Mouse (Mus musculus): Measurements from ENCODE around the gene Pex11a. TPM values are rescaled to one million over a fixed set of nuclear protein-coding genes. Genes with fewer than 3 reads are reported as not detected.

Pex11a gene
- polyA plus RNA-seq, 1 experiment from 2014 or later: 9.4 TPM

GRCm38 (mm10) chr7:79736511-79736910 is 6.4 kb downstream of the Pex11a start:
- Histone ChIP-seq H3K9ac (ENCODE audit: low read length) (no peak overlapping the region), H3K4me1 (ENCODE audit: control insufficient read depth in 2 of 2, insufficient read depth in 2 of 2, low read length in 2 of 2) (no peaks in the 10 kb centered on the region), H3K4me2 (ENCODE audit: low read length) (no peak overlapping the region), H3K27ac (replicated peaks in 1 of 2; ENCODE audit: control insufficient read depth in 1 of 2, insufficient read depth in 1 of 2, low read depth in 2 of 2, low read length in 2 of 2) (no peak overlapping the region), H3K9me3 (ENCODE audit: control insufficient read depth, low read length) (no peaks in the 10 kb centered on the region), H3K36me3 (ENCODE audit: control insufficient read depth, insufficient read depth, low read length) (peaks cover 13% of the 10 kb centered on the region), H3K27me3 (ENCODE audit: control insufficient read depth, insufficient read depth, low read length) (no peaks in the 10 kb centered on the region; the same call in 1 of the 2 replicates), H3K4me3 (ENCODE audit: control insufficient read depth in 1 of 2, insufficient read depth in 1 of 2, low read depth in 1 of 2, low read length in 2 of 2) (no peak overlapping the region)
- ATAC-seq (ENCODE audit: insufficient number of reproducible peaks, insufficient read depth, low FRiP score, low read depth): no peak
- WGBS: 87% methylated on average over 14 of the region's 14 CpGs

GRCm38 (mm10) chr7:79734563-79734962 is 8.4 kb downstream of the Pex11a start:
- H3K27me3 ChIP-seq (ENCODE audit: control insufficient read depth, insufficient read depth, low read length): no peaks in the 10 kb centered on the region; the same call in 1 of the 2 replicates
- 76% methylated on average over 8 of the region's 8 CpGs for WGBS
- H3K9me3 ChIP-seq (ENCODE audit: control insufficient read depth, low read length): no peaks in the 10 kb centered on the region
- H3K4me3 ChIP-seq (ENCODE audit: control insufficient read depth in 1 of 2, insufficient read depth in 1 of 2, low read depth in 1 of 2, low read length in 2 of 2): no peak overlapping the region
- H3K36me3 ChIP-seq (ENCODE audit: control insufficient read depth, insufficient read depth, low read length): peaks cover 13% of the 10 kb centered on the region
- no peak overlapping the region for H3K9ac ChIP-seq (ENCODE audit: low read length)
- no peak for ATAC-seq (ENCODE audit: insufficient number of reproducible peaks, insufficient read depth, low FRiP score, low read depth)
- no peak overlapping the region for H3K27ac ChIP-seq (replicated peaks in 1 of 2; ENCODE audit: control insufficient read depth in 1 of 2, insufficient read depth in 1 of 2, low read depth in 2 of 2, low read length in 2 of 2)
- H3K4me1 ChIP-seq (ENCODE audit: control insufficient read depth in 2 of 2, insufficient read depth in 2 of 2, low read length in 2 of 2): no peaks in the 10 kb centered on the region
- H3K4me2 ChIP-seq (ENCODE audit: low read length): no peak overlapping the region

GRCm38 (mm10) chr7:79732622-79733021 is 10.3 kb downstream of the Pex11a start, which contains the start of gene Plin1:
Gene Plin1, minus strand, starts transcription at chr7:79732903.
- Histone ChIP-seq H3K9ac (ENCODE audit: low read length) (no peak within 1 kb of the TSS), H3K9me3 (ENCODE audit: control insufficient read depth, low read length) (no peaks in the 10 kb centered on the region), H3K27me3 (ENCODE audit: control insufficient read depth, insufficient read depth, low read length) (peaks cover 4% of the 10 kb centered on the region; the same call in 1 of the 2 replicates), H3K4me3 (ENCODE audit: control insufficient read depth in 1 of 2, insufficient read depth in 1 of 2, low read depth in 1 of 2, low read length in 2 of 2) (no peak within 1 kb of the TSS), H3K4me2 (ENCODE audit: low read length) (no peak within 1 kb of the TSS), H3K36me3 (ENCODE audit: control insufficient read depth, insufficient read depth, low read length) (peaks cover 12% of the 10 kb centered on the region), H3K27ac (replicated peaks in 1 of 2; ENCODE audit: control insufficient read depth in 1 of 2, insufficient read depth in 1 of 2, low read depth in 2 of 2, low read length in 2 of 2) (no peak within 1 kb of the TSS), H3K4me1 (ENCODE audit: control insufficient read depth in 2 of 2, insufficient read depth in 2 of 2, low read length in 2 of 2) (no peaks in the 10 kb centered on the region)
- 53% methylated on average over 4 of the region's 4 CpGs for WGBS
- no peak for ATAC-seq (ENCODE audit: insufficient number of reproducible peaks, insufficient read depth, low FRiP score, low read depth)

- Histone ChIP-seq H3K27ac (replicated peaks in 1 of 2; ENCODE audit: control insufficient read depth in 1 of 2, insufficient read depth in 1 of 2, low read depth in 2 of 2, low read length in 2 of 2) (no peak overlapping the region), H3K4me2 (ENCODE audit: low read length) (no peak overlapping the region), H3K9ac (ENCODE audit: low read length) (no peak overlapping the region), H3K27me3 (ENCODE audit: control insufficient read depth, insufficient read depth, low read length) (peaks cover 4% of the 10 kb centered on the region; the same call in 1 of the 2 replicates), H3K9me3 (ENCODE audit: control insufficient read depth, low read length) (no peaks in the 10 kb centered on the region), H3K36me3 (ENCODE audit: control insufficient read depth, insufficient read depth, low read length) (0 out of 2 replicates have a peak, but pooled peaks cover 6% of the 10 kb centered on the region), H3K4me1 (ENCODE audit: control insufficient read depth in 2 of 2, insufficient read depth in 2 of 2, low read length in 2 of 2) (no peaks in the 10 kb centered on the region), H3K4me3 (ENCODE audit: control insufficient read depth in 1 of 2, insufficient read depth in 1 of 2, low read depth in 1 of 2, low read length in 2 of 2) (no peak overlapping the region)
- ATAC-seq (ENCODE audit: insufficient number of reproducible peaks, insufficient read depth, low FRiP score, low read depth): no peak
- 76% methylated on average over 13 of the region's 13 CpGs for WGBS
Observed at GRCm38 (mm10) chr7:79731438-79731837, 11.5 kb downstream of the Pex11a start.

- H3K27ac ChIP-seq (replicated peaks in 1 of 2; ENCODE audit: control insufficient read depth in 1 of 2, insufficient read depth in 1 of 2, low read depth in 2 of 2, low read length in 2 of 2): no peak overlapping the region
- H3K4me3 ChIP-seq (ENCODE audit: control insufficient read depth in 1 of 2, insufficient read depth in 1 of 2, low read depth in 1 of 2, low read length in 2 of 2): no peak overlapping the region
- no peaks in the 10 kb centered on the region for H3K9me3 ChIP-seq (ENCODE audit: control insufficient read depth, low read length)
- no peaks in the 10 kb centered on the region for H3K4me1 ChIP-seq (ENCODE audit: control insufficient read depth in 2 of 2, insufficient read depth in 2 of 2, low read length in 2 of 2)
- no peak overlapping the region for H3K9ac ChIP-seq (ENCODE audit: low read length)
- H3K27me3 ChIP-seq (ENCODE audit: control insufficient read depth, insufficient read depth, low read length): peaks cover 4% of the 10 kb centered on the region; the same call in 1 of the 2 replicates
- H3K4me2 ChIP-seq (ENCODE audit: low read length): no peak overlapping the region
- WGBS: 52% methylated on average over 11 of the region's 11 CpGs
- ATAC-seq (ENCODE audit: insufficient number of reproducible peaks, insufficient read depth, low FRiP score, low read depth): no peak
- no peaks in the 10 kb centered on the region for H3K36me3 ChIP-seq (ENCODE audit: control insufficient read depth, insufficient read depth, low read length)
Observed at GRCm38 (mm10) chr7:79729743-79730370, 13.1 kb downstream of the Pex11a start.

GRCm38 (mm10) chr7:79729169-79729568 is 13.8 kb downstream of the Pex11a start:
- no peaks in the 10 kb centered on the region for H3K36me3 ChIP-seq (ENCODE audit: control insufficient read depth, insufficient read depth, low read length)
- H3K4me1 ChIP-seq (ENCODE audit: control insufficient read depth in 2 of 2, insufficient read depth in 2 of 2, low read length in 2 of 2): no peaks in the 10 kb centered on the region
- H3K4me3 ChIP-seq (ENCODE audit: control insufficient read depth in 1 of 2, insufficient read depth in 1 of 2, low read depth in 1 of 2, low read length in 2 of 2): no peak overlapping the region
- no peak for ATAC-seq (ENCODE audit: insufficient number of reproducible peaks, insufficient read depth, low FRiP score, low read depth)
- WGBS: 7% methylated on average over 8 of the region's 8 CpGs
- no peaks in the 10 kb centered on the region for H3K9me3 ChIP-seq (ENCODE audit: control insufficient read depth, low read length)
- H3K27ac ChIP-seq (replicated peaks in 1 of 2; ENCODE audit: control insufficient read depth in 1 of 2, insufficient read depth in 1 of 2, low read depth in 2 of 2, low read length in 2 of 2): no peak overlapping the region
- no peak overlapping the region for H3K4me2 ChIP-seq (ENCODE audit: low read length)
- H3K9ac ChIP-seq (ENCODE audit: low read length): no peak overlapping the region
- peaks cover 4% of the 10 kb centered on the region; the same call in 1 of the 2 replicates for H3K27me3 ChIP-seq (ENCODE audit: control insufficient read depth, insufficient read depth, low read length)

GRCm38 (mm10) chr7:79728219-79728618 is 14.7 kb downstream of the Pex11a start:
- Histone ChIP-seq H3K4me1 (ENCODE audit: control insufficient read depth in 2 of 2, insufficient read depth in 2 of 2, low read length in 2 of 2) (no peaks in the 10 kb centered on the region), H3K27ac (replicated peaks in 1 of 2; ENCODE audit: control insufficient read depth in 1 of 2, insufficient read depth in 1 of 2, low read depth in 2 of 2, low read length in 2 of 2) (no peak overlapping the region), H3K4me3 (ENCODE audit: control insufficient read depth in 1 of 2, insufficient read depth in 1 of 2, low read depth in 1 of 2, low read length in 2 of 2) (no peak overlapping the region), H3K36me3 (ENCODE audit: control insufficient read depth, insufficient read depth, low read length) (no peaks in the 10 kb centered on the region), H3K4me2 (ENCODE audit: low read length) (no peak overlapping the region), H3K27me3 (ENCODE audit: control insufficient read depth, insufficient read depth, low read length) (peaks cover 4% of the 10 kb centered on the region; the same call in 1 of the 2 replicates), H3K9me3 (ENCODE audit: control insufficient read depth, low read length) (no peaks in the 10 kb centered on the region), H3K9ac (ENCODE audit: low read length) (no peak overlapping the region)
- WGBS: 34% methylated on average over 6 of the region's 6 CpGs
- ATAC-seq (ENCODE audit: insufficient number of reproducible peaks, insufficient read depth, low FRiP score, low read depth): no peak

- no peak overlapping the region for H3K4me2 ChIP-seq (ENCODE audit: low read length)
- H3K36me3 ChIP-seq (ENCODE audit: control insufficient read depth, insufficient read depth, low read length): no peaks in the 10 kb centered on the region
- no peaks in the 10 kb centered on the region for H3K9me3 ChIP-seq (ENCODE audit: control insufficient read depth, low read length)
- no peak overlapping the region for H3K4me3 ChIP-seq (ENCODE audit: control insufficient read depth in 1 of 2, insufficient read depth in 1 of 2, low read depth in 1 of 2, low read length in 2 of 2)
- H3K9ac ChIP-seq (ENCODE audit: low read length): no peak overlapping the region
- H3K4me1 ChIP-seq (ENCODE audit: control insufficient read depth in 2 of 2, insufficient read depth in 2 of 2, low read length in 2 of 2): no peaks in the 10 kb centered on the region; a peak in 1 of 4 replicates
- no peak for ATAC-seq (ENCODE audit: insufficient number of reproducible peaks, insufficient read depth, low FRiP score, low read depth)
- H3K27me3 ChIP-seq (ENCODE audit: control insufficient read depth, insufficient read depth, low read length): peaks cover 10% of the 10 kb centered on the region
- WGBS: 5% methylated on average over 2 of the region's 2 CpGs
- no peak overlapping the region for H3K27ac ChIP-seq (replicated peaks in 1 of 2; ENCODE audit: control insufficient read depth in 1 of 2, insufficient read depth in 1 of 2, low read depth in 2 of 2, low read length in 2 of 2)
Observed at GRCm38 (mm10) chr7:79727091-79727490, 15.8 kb downstream of the Pex11a start.
